Mouse (Mus musculus) MEL (cell line): Measurements from ENCODE around the gene P3h2. TPM values are rescaled to one million over a fixed set of nuclear protein-coding genes. Genes with fewer than 3 reads are reported as not detected.

ENCODE experiments used
- DNase-seq: peaks from one replicate; pipeline ENCODE4 v3.0.0; 2011; ENCODE audit warnings: low read depth, low spot score
- H3K27ac ChIP-seq: 2 replicates; pipeline ENCODE4 v1.5.1; 2012; ENCODE audit warnings: low read depth, mild to moderate bottlenecking, control low read depth, low read length, moderate library complexity; ENCODE audit not compliant: control insufficient read depth
- H3K27me3 ChIP-seq, 2 experiments: fragments of 150-350 bp in 1 of 2; sonication (generic) in 1 of 2; 2 replicates each; pipeline ENCODE4 v1.6.1; 2012; ENCODE audit warnings: low read length in 2 of 2, mild to moderate bottlenecking in 2 of 2, improper control_type of control experiment in 1 of 2, moderate library complexity in 1 of 2; ENCODE audit not compliant: insufficient read depth in 2 of 2, control insufficient read depth in 1 of 2
- H3K36me3 ChIP-seq, 2 experiments: 2 replicates each; pipeline ENCODE4 v1.6.1; 2012 to 2014; ENCODE audit warnings: low read length in 2 of 2, improper control_type of control experiment in 1 of 2, inconsistent platforms in 1 of 2, mild to moderate bottlenecking in 1 of 2; ENCODE audit not compliant: insufficient read depth in 2 of 2, control insufficient read depth in 1 of 2
- H3K4me1 ChIP-seq, 2 experiments: fragments of 150-350 bp in 1 of 2; sonication (generic) in 1 of 2; 2 replicates each; pipeline ENCODE4 v1.6.1; 2012; ENCODE audit warnings: low read length in 2 of 2, improper control_type of control experiment in 1 of 2, mild to moderate bottlenecking in 1 of 2; ENCODE audit not compliant: insufficient read depth in 2 of 2, control insufficient read depth in 1 of 2
- H3K4me3 ChIP-seq, 2 experiments: fragments of 150-350 bp in 1 of 2; sonication (generic) in 1 of 2; 2 replicates each; pipeline ENCODE4 v1.5.1; 2012; ENCODE audit warnings: low read depth in 2 of 2, low read length in 2 of 2, mild to moderate bottlenecking in 2 of 2, moderate library complexity in 2 of 2, control low read depth in 1 of 2, improper control_type of control experiment in 1 of 2; ENCODE audit not compliant: control insufficient read depth in 1 of 2, insufficient read depth in 1 of 2
- H3K79me2 ChIP-seq: 2 replicates; pipeline ENCODE4 v1.6.1; 2012; ENCODE audit warnings: mild to moderate bottlenecking, low read length, moderate library complexity; ENCODE audit not compliant: control insufficient read depth, poor library complexity, insufficient read depth
- H3K9ac ChIP-seq: 2 replicates; pipeline ENCODE4 v1.6.1; 2012; ENCODE audit warnings: low read depth, mild to moderate bottlenecking, control low read depth, low read length, moderate library complexity; ENCODE audit not compliant: control insufficient read depth, poor library complexity, severe bottlenecking
- H3K9me3 ChIP-seq: fragments of 150-350 bp; sonication (generic); replicated peaks from 2 replicates; pipeline ENCODE4 v1.6.1; 2012; ENCODE audit warnings: mild to moderate bottlenecking, low read length, improper control_type of control experiment, moderate library complexity; ENCODE audit not compliant: insufficient read depth
- BHLHE40 ChIP-seq: IDR thresholded peaks from 2 replicates; pipeline ENCODE4 v1.6.1; 2012; ENCODE audit warnings: low read depth, mild to moderate bottlenecking, inconsistent platforms, low read length, improper control_type of control experiment, borderline replicate concordance
- CHD1 ChIP-seq: IDR thresholded peaks from 2 replicates; pipeline ENCODE4 v1.6.1; 2012; ENCODE audit warnings: low read depth, mild to moderate bottlenecking, inconsistent platforms, low read length, improper control_type of control experiment
- CHD2 ChIP-seq: IDR thresholded peaks from 2 replicates; pipeline ENCODE4 v1.6.1; 2011; ENCODE audit warnings: low read length, improper control_type of control experiment
- ELF1 ChIP-seq: IDR thresholded peaks from 2 replicates; pipeline ENCODE4 v1.6.1; 2014; ENCODE audit warnings: low read depth, mild to moderate bottlenecking, inconsistent platforms, low read length, improper control_type of control experiment, moderate library complexity
- JUND ChIP-seq: IDR thresholded peaks from 2 replicates; pipeline ENCODE4 v1.6.1; 2011; ENCODE audit warnings: low read depth, mild to moderate bottlenecking, improper control_type of control experiment, low read length
- MAX ChIP-seq: IDR thresholded peaks from 2 replicates; pipeline ENCODE4 v1.6.1; 2011; ENCODE audit warnings: low read length, improper control_type of control experiment
- MEF2A ChIP-seq: IDR thresholded peaks from 2 replicates; pipeline ENCODE4 v1.6.1; 2014; ENCODE audit warnings: low read depth, mild to moderate bottlenecking, inconsistent platforms, low read length, improper control_type of control experiment; ENCODE audit not compliant: poor library complexity, insufficient replicate concordance, severe bottlenecking; ENCODE audit errors: extremely low read depth
- MYB ChIP-seq: IDR thresholded peaks from 2 replicates; pipeline ENCODE4 v1.6.1; 2011; ENCODE audit warnings: mild to moderate bottlenecking, low read depth, low read length, improper control_type of control experiment
- POLR2A ChIP-seq, 2 experiments: IDR thresholded peaks; 2 replicates each; pipeline ENCODE4 v1.6.1; 2011 to 2012; ENCODE audit warnings: low read length in 2 of 2, mild to moderate bottlenecking in 2 of 2, control low read depth in 1 of 2, improper control_type of control experiment in 1 of 2, low read depth in 1 of 2, moderate library complexity in 1 of 2; ENCODE audit not compliant: control insufficient read depth in 1 of 2, insufficient read depth in 1 of 2, poor library complexity in 1 of 2
- POLR2AphosphoS2 ChIP-seq: IDR thresholded peaks from 2 replicates; pipeline ENCODE4 v1.6.1; 2011; ENCODE audit warnings: low read length, improper control_type of control experiment
- POLR2AphosphoS5 ChIP-seq: IDR thresholded peaks from 2 replicates; pipeline ENCODE4 v1.6.1; 2012; ENCODE audit warnings: low read depth, borderline replicate concordance, mild to moderate bottlenecking, inconsistent platforms, low read length, moderate library complexity, mixed read lengths
- RAD21 ChIP-seq: IDR thresholded peaks from 2 replicates; pipeline ENCODE4 v1.6.1; 2011; ENCODE audit warnings: mild to moderate bottlenecking, low read depth, low read length, improper control_type of control experiment
- RCOR1 ChIP-seq: IDR thresholded peaks from 2 replicates; pipeline ENCODE4 v1.6.1; 2012; ENCODE audit warnings: low read depth, mild to moderate bottlenecking, inconsistent platforms, low read length, improper control_type of control experiment
- SIN3A ChIP-seq: IDR thresholded peaks from 2 replicates; pipeline ENCODE4 v1.6.1; 2012; ENCODE audit warnings: low read length, improper control_type of control experiment, inconsistent platforms
- TAL1 ChIP-seq: IDR thresholded peaks from 2 replicates; pipeline ENCODE4 v1.6.1; 2012; ENCODE audit warnings: mild to moderate bottlenecking, inconsistent platforms, low read length, moderate library complexity, mixed read lengths
- USF1 ChIP-seq: IDR thresholded peaks from 2 replicates; pipeline ENCODE4 v1.6.1; 2014; ENCODE audit warnings: low read depth, mild to moderate bottlenecking, inconsistent platforms, low read length, improper control_type of control experiment, moderate library complexity
- ZKSCAN1 ChIP-seq: IDR thresholded peaks from 2 replicates; pipeline ENCODE4 v1.6.1; 2012; ENCODE audit warnings: low read depth, mild to moderate bottlenecking, inconsistent platforms, low read length, improper control_type of control experiment, moderate library complexity
- ZMIZ1 ChIP-seq: IDR thresholded peaks from 2 replicates; pipeline ENCODE4 v1.6.1; 2012; ENCODE audit warnings: low read depth, mild to moderate bottlenecking, inconsistent platforms, low read length, improper control_type of control experiment, moderate library complexity
- ZNF384 ChIP-seq: IDR thresholded peaks from 2 replicates; pipeline ENCODE4 v1.6.1; 2012; ENCODE audit warnings: low read depth, mild to moderate bottlenecking, inconsistent platforms, low read length, improper control_type of control experiment
- polyA plus RNA-seq, 2 experiments: library from polyadenylated mRNA; stranded (reverse) in 1 of 2; unstranded in 1 of 2; fragments of >175 nt in 1 of 2; fragments of >200 nt in 1 of 2; gene quantifications; 2 replicates each; pipeline versions ENCODE4 v1.2.1 to v1.2.4; 2012; ENCODE audit warnings: low replicate concordance in 2 of 2, low read depth in 1 of 2; ENCODE audit not compliant: insufficient read length in 2 of 2, insufficient read depth in 1 of 2, missing spikeins in 1 of 2
- total RNA-seq: library from RNA; depleted of rRNA; stranded (reverse); fragments of 300-350 nt; gene quantifications from 2 replicates; pipeline ENCODE4 v1.2.3, GENCODE M21; 2012

Gene P3h2
- total and polyA plus RNA-seq, 3 experiments, result not detected

DNA sequence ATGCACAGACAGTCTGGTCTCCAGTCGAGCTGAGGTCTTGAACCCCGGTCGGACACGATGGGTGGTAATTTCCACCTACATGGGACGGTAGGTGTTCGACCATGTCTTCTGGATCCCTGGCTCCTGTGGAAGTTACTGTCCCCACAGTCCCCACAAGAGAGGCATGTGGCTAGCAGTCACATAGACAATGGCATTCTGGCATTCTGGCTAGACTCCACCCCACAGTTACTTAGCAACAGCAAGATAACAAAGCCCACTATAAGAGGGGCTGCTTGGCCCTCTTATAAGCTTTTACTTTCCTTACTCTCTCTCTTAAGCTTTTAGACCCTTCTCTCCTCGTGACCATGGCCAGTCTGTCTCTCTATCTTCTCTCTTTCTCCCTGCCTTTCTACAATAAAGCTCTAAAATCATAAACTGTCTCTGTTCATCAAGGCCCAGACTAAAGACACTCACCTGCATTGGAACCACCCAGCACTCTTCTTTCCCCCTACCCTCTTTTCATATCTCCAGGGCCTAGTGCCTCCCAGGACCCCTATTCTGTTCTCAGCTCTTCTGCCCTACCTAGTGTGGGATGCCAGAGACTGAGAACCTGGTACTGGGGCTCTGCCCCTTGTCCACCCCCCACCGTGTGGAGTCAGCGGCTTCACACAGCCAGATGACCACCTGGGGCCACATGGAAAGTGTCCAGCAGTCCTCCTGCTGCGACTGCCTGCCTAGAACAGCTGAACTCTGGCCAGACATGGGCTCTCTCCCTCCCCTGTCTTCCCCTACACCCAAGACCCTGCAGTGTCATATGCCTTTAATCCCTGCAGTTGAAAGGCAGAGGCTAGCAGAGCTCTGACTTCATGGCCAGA lies 28.1 kb downstream of the P3h2 start (continued):
- TF ChIP-seq ELF1 (no peak), BHLHE40 (no peak)

GRCm38 (mm10) chr16:26075063-26075462 lies 30.5 kb downstream of the P3h2 start:
- H3K4me1 ChIP-seq, result no peaks in the 10 kb centered on the region
- DNase-seq, result no peak
- no peak overlapping the region for H3K4me3 ChIP-seq
- TF ChIP-seq SIN3A, result no peak
- TF ChIP-seq, all 39 proteins: peak for 0
- Histone ChIP-seq H3K9ac (no peak overlapping the region), H3K9me3 (no peaks in the 10 kb centered on the region), H3K27ac (no peak overlapping the region), H3K27me3 (no peaks in the 10 kb centered on the region), H3K36me3 (no peaks in the 10 kb centered on the region), H3K79me2 (no peaks in the 10 kb centered on the region)

GRCm38 (mm10) chr16:26070376-26070775 lies 35.2 kb downstream of the P3h2 start:
- no peak for DNase-seq
- Histone ChIP-seq H3K9me3 (no peaks in the 10 kb centered on the region), H3K9ac (no peak overlapping the region), H3K4me3 (no peak overlapping the region), H3K79me2 (no peaks in the 10 kb centered on the region), H3K4me1 (no peaks in the 10 kb centered on the region), H3K36me3 (no peaks in the 10 kb centered on the region)
- TF ChIP-seq RAD21 (no peak), ZMIZ1 (no peak), JUND (no peak), ELF1 (no peak), POLR2A (IDR thresholded peaks at IDR 0.05; ENCODE audit: control insufficient read depth in 1 of 2, insufficient read depth in 1 of 2, low read depth in 1 of 2, low read length in 2 of 2, poor library complexity in 1 of 2) (no peak), USF1 (no peak), MAX (no peak), TAL1 (no peak), CHD1 (no peak)
- TF ChIP-seq, all 39 proteins: peak for 0
- no peaks in the 10 kb centered on the region for H3K27me3 ChIP-seq
- no peak overlapping the region for H3K27ac ChIP-seq

GRCm38 (mm10) chr16:26065060-26065459 lies 40.5 kb downstream of the P3h2 start:
- H3K27me3 ChIP-seq, result no peaks in the 10 kb centered on the region
- H3K36me3 ChIP-seq, result no peaks in the 10 kb centered on the region
- H3K4me1 ChIP-seq, result no peaks in the 10 kb centered on the region
- TF ChIP-seq BHLHE40 (no peak), ZNF384 (no peak), RCOR1 (no peak), CHD2 (no peak), POLR2AphosphoS5 (no peak), MYB (no peak), MEF2A (no peak), ZMIZ1 (no peak), ZKSCAN1 (no peak), MAX (no peak), POLR2A (IDR thresholded peaks at IDR 0.05; ENCODE audit: control insufficient read depth in 1 of 2, insufficient read depth in 1 of 2, low read depth in 1 of 2, low read length in 2 of 2, poor library complexity in 1 of 2) (no peak), POLR2AphosphoS2 (no peak)
- H3K27ac ChIP-seq, result no peak overlapping the region
- H3K9ac ChIP-seq, result no peak overlapping the region
- H3K9me3 ChIP-seq, result no peaks in the 10 kb centered on the region
- H3K79me2 ChIP-seq, result no peaks in the 10 kb centered on the region
- DNase-seq, result no peak
- H3K4me3 ChIP-seq, result no peak overlapping the region
